Mouse (Mus musculus): ENCODE measurements around the gene Gtpbp1.

DNA sequence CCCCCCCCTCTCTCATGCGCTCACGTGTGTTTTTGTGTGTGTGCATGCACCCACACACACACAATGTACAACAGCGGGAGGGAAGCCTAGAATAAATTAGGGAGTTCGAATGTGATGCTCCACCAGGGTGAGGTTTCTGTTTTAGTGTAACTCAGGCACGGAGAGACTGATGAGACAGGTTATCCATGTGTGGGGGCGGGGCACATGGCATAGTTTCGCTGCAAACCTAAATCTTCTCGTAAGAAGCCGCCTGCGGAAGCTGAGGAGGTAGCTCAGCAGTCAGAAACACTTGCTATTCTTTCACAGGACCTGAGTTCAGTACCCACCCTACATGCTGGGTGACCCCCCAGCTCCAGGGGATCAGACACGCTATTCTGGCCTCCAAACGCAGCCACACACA, 42.5 kb upstream of the Gtpbp1 start:
- no peak for TF ChIP-seq POLR2A (IDR thresholded peaks at IDR 0.05; ENCODE audit: low read depth, low read length)
- no peak for TF ChIP-seq CTCF (IDR thresholded peaks at IDR 0.05; ENCODE audit: borderline replicate concordance, insufficient read depth, low read length)

Measured in embryonic fibroblast, embryonic 13.5 days (primary cell).